Mouse (Mus musculus) erythroblast, embryonic 14.5 days (primary cell): Measurements from ENCODE around the gene Cklf.

Experiments
- GATA1 ChIP-seq: IDR thresholded peaks from 2 replicates; pipeline ENCODE4 v1.6.1; 2012; ENCODE audit warnings: low read length, inconsistent platforms, mixed read lengths
- TAL1 ChIP-seq: IDR thresholded peaks from 3 replicates; pipeline ENCODE4 v1.6.1; 2012; ENCODE audit warnings: low read length, inconsistent platforms, mixed read lengths

GRCm38 (mm10) chr8:104294396-104294795 is 43.7 kb downstream of the Cklf start:
- TF ChIP-seq GATA1 (no peak), TAL1 (no peak)
